Mouse (Mus musculus): Measurements from ENCODE around the gene Wbp2nl.

Gene Wbp2nl

GRCm38 (mm10) chr15:82298764-82299561 lies at the start of gene Wbp2nl:
Gene Wbp2nl, plus strand, starts transcription at chr15:82298954.
- DNase-seq (ENCODE audit: low read depth) = no peak

GRCm38 (mm10) chr15:82251579-82251978 lies 47.2 kb upstream of the Wbp2nl start:
- no peak for DNase-seq (ENCODE audit: low read depth)

GRCm38 (mm10) chr15:82252097-82252496 lies 46.7 kb upstream of the Wbp2nl start, which contains the start of gene 1500009C09Rik:
Gene 1500009C09Rik, plus strand, starts transcription at chr15:82252397.
- no peak for DNase-seq (ENCODE audit: low read depth)

- no peak for DNase-seq (ENCODE audit: low read depth)
Measured at GRCm38 (mm10) chr15:82255248-82255647, 43.5 kb upstream of the Wbp2nl start.

- DNase-seq (ENCODE audit: low read depth) = no peak
Measured at GRCm38 (mm10) chr15:82255944-82256383, 42.8 kb upstream of the Wbp2nl start.

GRCm38 (mm10) chr15:82259510-82259909 lies 39.2 kb upstream of the Wbp2nl start:
- peak; percentile 62 for DNase-seq (ENCODE audit: low read depth)

GRCm38 (mm10) chr15:82266356-82266755 lies 32.4 kb upstream of the Wbp2nl start:
- peak; percentile 37 for DNase-seq (ENCODE audit: low read depth)

GRCm38 (mm10) chr15:82268185-82268584 lies 30.6 kb upstream of the Wbp2nl start:
- no peak for DNase-seq (ENCODE audit: low read depth)

GRCm38 (mm10) chr15:82268783-82269182 lies 30.0 kb upstream of the Wbp2nl start:
- DNase-seq (ENCODE audit: low read depth) = no peak

GRCm38 (mm10) chr15:82271201-82271600 lies 27.6 kb upstream of the Wbp2nl start:
- peak; percentile 50 for DNase-seq (ENCODE audit: low read depth)

- no peak for DNase-seq (ENCODE audit: low read depth)
Measured at GRCm38 (mm10) chr15:82272295-82272694, 26.5 kb upstream of the Wbp2nl start.

- no peak for DNase-seq (ENCODE audit: low read depth)
Measured at GRCm38 (mm10) chr15:82274593-82274926, 24.2 kb upstream of the Wbp2nl start, which contains the start of gene Sept3. Gene Sept3, plus strand, starts transcription at chr15:82274893.

GRCm38 (mm10) chr15:82274927-82275901 lies 23.5 kb upstream of the Wbp2nl start:
- no peak for DNase-seq (ENCODE audit: low read depth)

- no peak for DNase-seq (ENCODE audit: low read depth)
Measured at GRCm38 (mm10) chr15:82277591-82277990, 21.2 kb upstream of the Wbp2nl start.

- no peak for DNase-seq (ENCODE audit: low read depth)
Measured at GRCm38 (mm10) chr15:82280638-82281037, 18.1 kb upstream of the Wbp2nl start.

GRCm38 (mm10) chr15:82286157-82286556 lies 12.6 kb upstream of the Wbp2nl start:
- DNase-seq (ENCODE audit: low read depth) = no peak

GRCm38 (mm10) chr15:82290252-82290651 lies 8.5 kb upstream of the Wbp2nl start:
- no peak for DNase-seq (ENCODE audit: low read depth)

GRCm38 (mm10) chr15:82292851-82293250 lies 5.9 kb upstream of the Wbp2nl start:
- no peak for DNase-seq (ENCODE audit: low read depth)

GRCm38 (mm10) chr15:82293271-82293711 lies 5.5 kb upstream of the Wbp2nl start:
- DNase-seq (ENCODE audit: low read depth) = no peak

GRCm38 (mm10) chr15:82294059-82294458 lies 4.7 kb upstream of the Wbp2nl start:
- no peak for DNase-seq (ENCODE audit: low read depth)

- no peak for DNase-seq (ENCODE audit: low read depth)
Measured at GRCm38 (mm10) chr15:82307107-82307506, 8.4 kb downstream of the Wbp2nl start.

GRCm38 (mm10) chr15:82308416-82308815 lies 9.7 kb downstream of the Wbp2nl start:
- no peak for DNase-seq (ENCODE audit: low read depth)

GRCm38 (mm10) chr15:82317839-82318238 lies 19.1 kb downstream of the Wbp2nl start:
- no peak for DNase-seq (ENCODE audit: low read depth)
